Mouse (Mus musculus) erythroblast, embryonic 14.5 days (primary cell): ENCODE measurements around the gene Polq. TPM values are rescaled to one million over a fixed set of nuclear protein-coding genes. Genes with fewer than 3 reads are reported as not detected.

Source experiments
- H3K27me3 ChIP-seq: 2 replicates; pipeline ENCODE4 v1.6.1; 2012; ENCODE audit warnings: inconsistent platforms; ENCODE audit not compliant: control insufficient read depth
- H3K36me3 ChIP-seq: 2 replicates; pipeline ENCODE4 v1.6.1; 2012; ENCODE audit warnings: mild to moderate bottlenecking, inconsistent platforms; ENCODE audit not compliant: control insufficient read depth
- H3K4me1 ChIP-seq: 2 replicates; pipeline ENCODE4 v1.6.1; 2012; ENCODE audit warnings: inconsistent platforms; ENCODE audit not compliant: control insufficient read depth
- H3K4me3 ChIP-seq: replicated peaks from 2 replicates; pipeline ENCODE3; 2012; ENCODE audit warnings: moderate library complexity, mild to moderate bottlenecking, inconsistent platforms
- H3K9me3 ChIP-seq: 2 replicates; pipeline ENCODE4 v1.6.1; 2012; ENCODE audit warnings: low read length, inconsistent platforms, mixed read lengths; ENCODE audit not compliant: control insufficient read depth
- GATA1 ChIP-seq: IDR thresholded peaks from 2 replicates; pipeline ENCODE4 v1.6.1; 2012; ENCODE audit warnings: low read length, inconsistent platforms, mixed read lengths
- TAL1 ChIP-seq: IDR thresholded peaks from 3 replicates; pipeline ENCODE4 v1.6.1; 2012; ENCODE audit warnings: low read length, inconsistent platforms, mixed read lengths
- polyA plus RNA-seq: library from polyadenylated mRNA; stranded (reverse); fragments of >175 nt; gene quantifications from 2 replicates; pipeline ENCODE4 v1.2.3, GENCODE M21; 2012

Gene Polq
- polyA plus RNA-seq, 1 experiment, result 0.44 TPM

GRCm38 (mm10) chr16:36997650-36998049 is 13.9 kb upstream of the Polq start:
- TF ChIP-seq TAL1 (no peak), GATA1 (no peak)
- Histone ChIP-seq H3K9me3 (no peaks in the 10 kb centered on the region), H3K27me3 (peaks cover 10% of the 10 kb centered on the region), H3K4me1 (no peaks in the 10 kb centered on the region), H3K4me3 (no peak overlapping the region), H3K36me3 (no peaks in the 10 kb centered on the region)

GRCm38 (mm10) chr16:36999366-36999972 is 12.1 kb upstream of the Polq start:
- no peaks in the 10 kb centered on the region for H3K4me1 ChIP-seq
- H3K9me3 ChIP-seq, result no peaks in the 10 kb centered on the region
- TF ChIP-seq TAL1 (no peak), GATA1 (no peak)
- H3K27me3 ChIP-seq, result peaks cover 10% of the 10 kb centered on the region
- no peaks in the 10 kb centered on the region for H3K36me3 ChIP-seq
- H3K4me3 ChIP-seq, result no peak overlapping the region

- TF ChIP-seq TAL1 (no peak), GATA1 (no peak)
- H3K4me3 ChIP-seq, result no peak overlapping the region
- H3K4me1 ChIP-seq, result peaks cover 32% of the 10 kb centered on the region
- peaks cover 5% of the 10 kb centered on the region for H3K27me3 ChIP-seq
- H3K9me3 ChIP-seq, result no peaks in the 10 kb centered on the region
- H3K36me3 ChIP-seq, result peaks cover 15% of the 10 kb centered on the region
Observed at GRCm38 (mm10) chr16:37009262-37009661, 2.3 kb upstream of the Polq start.

- TF ChIP-seq TAL1, result no peak
- Histone ChIP-seq H3K36me3 (peaks cover 26% of the 10 kb centered on the region), H3K9me3 (no peaks in the 10 kb centered on the region), H3K27me3 (peaks cover 5% of the 10 kb centered on the region), H3K4me1 (peaks cover 35% of the 10 kb centered on the region), H3K4me3 (no peak overlapping the region)
Observed at GRCm38 (mm10) chr16:37010370-37010769, 1.2 kb upstream of the Polq start.

- TF ChIP-seq GATA1 (no peak), TAL1 (no peak)
- H3K27me3 ChIP-seq, result peaks cover 3% of the 10 kb centered on the region
Observed at GRCm38 (mm10) chr16:37011922-37012289, 320 bp downstream of the Polq start.

GRCm38 (mm10) chr16:37012336-37012735 is 750 bp downstream of the Polq start:
- Histone ChIP-seq H3K4me1 (peaks cover 35% of the 10 kb centered on the region), H3K27me3 (no peaks in the 10 kb centered on the region), H3K9me3 (no peaks in the 10 kb centered on the region), H3K36me3 (peaks cover 44% of the 10 kb centered on the region), H3K4me3 (peak overlapping the region; percentile 70)
- TF ChIP-seq GATA1 (no peak), TAL1 (no peak)

More at GRCm38 (mm10) chr16:37011922-37012289, 320 bp downstream of the Polq start:
- Histone ChIP-seq H3K36me3 (peaks cover 39% of the 10 kb centered on the region), H3K4me3 (peak overlapping the region; percentile 70), H3K4me1 (peaks cover 35% of the 10 kb centered on the region), H3K9me3 (no peaks in the 10 kb centered on the region)

- Histone ChIP-seq H3K27me3 (no peaks in the 10 kb centered on the region), H3K36me3 (peaks cover 66% of the 10 kb centered on the region)
- TF ChIP-seq TAL1 (no peak), GATA1 (no peak)
Observed at GRCm38 (mm10) chr16:37027581-37027980, 16.0 kb downstream of the Polq start.

GRCm38 (mm10) chr16:37031996-37032395 is 20.4 kb downstream of the Polq start:
- peaks cover 80% of the 10 kb centered on the region for H3K36me3 ChIP-seq
- TF ChIP-seq GATA1, result no peak
- TF ChIP-seq TAL1, result no peak

More at GRCm38 (mm10) chr16:37027581-37027980, 16.0 kb downstream of the Polq start:
- Histone ChIP-seq H3K4me3 (no peak overlapping the region), H3K9me3 (no peaks in the 10 kb centered on the region), H3K4me1 (no peaks in the 10 kb centered on the region)

GRCm38 (mm10) chr16:37034751-37035150 is 23.2 kb downstream of the Polq start:
- no peaks in the 10 kb centered on the region for H3K27me3 ChIP-seq
- no peaks in the 10 kb centered on the region for H3K4me1 ChIP-seq
- H3K4me3 ChIP-seq, result no peak overlapping the region
- no peak for TF ChIP-seq TAL1
- no peak for TF ChIP-seq GATA1
- H3K9me3 ChIP-seq, result no peaks in the 10 kb centered on the region
- peaks cover 83% of the 10 kb centered on the region for H3K36me3 ChIP-seq

More at GRCm38 (mm10) chr16:37031996-37032395, 20.4 kb downstream of the Polq start:
- Histone ChIP-seq H3K4me3 (no peak overlapping the region), H3K4me1 (no peaks in the 10 kb centered on the region), H3K27me3 (no peaks in the 10 kb centered on the region), H3K9me3 (no peaks in the 10 kb centered on the region)

GRCm38 (mm10) chr16:37059631-37060030 is 48.0 kb downstream of the Polq start:
- TF ChIP-seq TAL1 (no peak), GATA1 (no peak)
- Histone ChIP-seq H3K4me1 (no peaks in the 10 kb centered on the region), H3K36me3 (peaks cover 79% of the 10 kb centered on the region)

More at GRCm38 (mm10) chr16:37059631-37060030, 48.0 kb downstream of the Polq start:
- H3K4me3 ChIP-seq, result no peak overlapping the region
- no peaks in the 10 kb centered on the region for H3K27me3 ChIP-seq
- H3K9me3 ChIP-seq, result no peaks in the 10 kb centered on the region; the same call in 1 of the 2 replicates
